Mouse (Mus musculus) heart, adult 2 months (tissue): ENCODE data around the gene Ppme1. TPM values are rescaled to one million over a fixed set of nuclear protein-coding genes. Genes with fewer than 3 reads are reported as not detected.

Source experiments
- DNase-seq, 2 experiments: peaks; one replicate each; pipeline ENCODE4 v3.0.0; 2021
- H3K27ac ChIP-seq: fragments of 200-600 bp; 2 replicates; pipeline ENCODE4 v1.8.1; 2022
- H3K27me3 ChIP-seq: fragments of 200-500 bp; 2 replicates; pipeline ENCODE4 v1.6.1; 2012; ENCODE audit warnings: mild to moderate bottlenecking, low read length, inconsistent platforms, mixed read lengths; ENCODE audit not compliant: control insufficient read depth, insufficient read depth
- H3K36me3 ChIP-seq: fragments of 200-500 bp; 2 replicates; pipeline ENCODE4 v1.6.1; 2012; ENCODE audit warnings: low read length, inconsistent platforms; ENCODE audit not compliant: control insufficient read depth, insufficient read depth
- H3K4me1 ChIP-seq: fragments of 200-500 bp; 2 replicates; pipeline ENCODE4 v1.6.1; 2011; ENCODE audit warnings: low read length; ENCODE audit not compliant: control insufficient read depth, insufficient read depth
- H3K4me3 ChIP-seq: fragments of 200-600 bp; 2 replicates; pipeline ENCODE4 v1.8.1; 2022
- H3K79me2 ChIP-seq: fragments of 200-500 bp; replicated peaks from 2 replicates; pipeline ENCODE4 v1.6.1; 2012; ENCODE audit warnings: mild to moderate bottlenecking, inconsistent platforms, low read length, moderate library complexity, mixed read lengths; ENCODE audit not compliant: control insufficient read depth, insufficient read depth
- H3K9ac ChIP-seq: fragments of 200-500 bp; 2 replicates; pipeline ENCODE4 v1.6.1; 2012; ENCODE audit warnings: low read depth, mild to moderate bottlenecking, control low read depth, inconsistent platforms, low read length, mixed read lengths
- CTCF ChIP-seq: fragments of 200-600 bp; IDR thresholded peaks from 2 replicates; pipeline ENCODE4 v1.8.1; 2022; ENCODE audit warnings: antibody characterized with exemption, mild to moderate bottlenecking, moderate library complexity
- EP300 ChIP-seq: fragments of 200-500 bp; IDR thresholded peaks from 2 replicates; pipeline ENCODE4 v1.6.1; 2011; ENCODE audit warnings: low read depth, low read length, control low read depth; ENCODE audit not compliant: insufficient read depth
- POLR2A ChIP-seq: fragments of 200-500 bp; IDR thresholded peaks from 2 replicates; pipeline ENCODE4 v1.6.1; 2011; ENCODE audit warnings: mild to moderate bottlenecking, low read depth, low read length, control low read depth; ENCODE audit not compliant: insufficient read depth
- WGBS: fragments of 180-500 bp; shearing (Covaris S2); methylation state at CpG from one replicate; pipeline ENCODE4 v1.1.7; 2018; 5-methylcytosine and 5-hydroxymethylcytosine counted together
- intact Hi-C: fragments of 180-260 bp; cut with DNase I; formaldehyde crosslinking; loops from one replicate; pipeline ENCODE4 v1.15.1; 2025
- polyA plus RNA-seq: library from polyadenylated mRNA; depleted of rRNA; stranded (reverse); fragments of >200 nt; gene quantifications from 2 replicates; pipeline ENCODE4 v1.2.3, GENCODE M21; 2012
- total RNA-seq, 2 experiments: library from RNA; stranded (reverse); gene quantifications; 2 replicates each; pipeline ENCODE4 v1.2.3; 2021

The Ppme1 gene
- total and polyA plus RNA-seq, 3 experiments = 32.5 to 80.7 (median 35.8) TPM

GRCm38 (mm10) chr7:100295745-100296144, 76.4 kb downstream of the Ppme1 start:
- H3K4me1 ChIP-seq = peaks cover 2% of the 10 kb centered on the region
- 98% methylated on average over 2 of the region's 2 CpGs for WGBS
- H3K79me2 ChIP-seq = no peaks in the 10 kb centered on the region
- H3K4me3 ChIP-seq = no peak overlapping the region
- no peak overlapping the region for H3K9ac ChIP-seq
- H3K27me3 ChIP-seq = no peaks in the 10 kb centered on the region
- no peak for DNase-seq
- no peak overlapping the region for H3K27ac ChIP-seq
- intact Hi-C loops = no loop called here
- TF ChIP-seq EP300 = no peak
- TF ChIP-seq POLR2A = no peak
- TF ChIP-seq CTCF = no peak
- H3K36me3 ChIP-seq = no peaks in the 10 kb centered on the region

GRCm38 (mm10) chr7:100293546-100293945, 78.6 kb downstream of the Ppme1 start:
- H3K4me3 ChIP-seq = no peak overlapping the region
- no peak overlapping the region for H3K27ac ChIP-seq
- no peaks in the 10 kb centered on the region for H3K79me2 ChIP-seq
- TF ChIP-seq EP300 (no peak), POLR2A (no peak), CTCF (no peak)
- intact Hi-C loops = no loop called here
- no peaks in the 10 kb centered on the region for H3K27me3 ChIP-seq
- H3K9ac ChIP-seq = no peak overlapping the region
- H3K36me3 ChIP-seq = no peaks in the 10 kb centered on the region
- DNase-seq = no peak
- WGBS = 76% methylated on average over 8 of the region's 8 CpGs
- H3K4me1 ChIP-seq = peaks cover 2% of the 10 kb centered on the region

GRCm38 (mm10) chr7:100288622-100289021, 83.5 kb downstream of the Ppme1 start:
- intact Hi-C loops = no loop called here
- no peak overlapping the region for H3K4me3 ChIP-seq
- no peaks in the 10 kb centered on the region for H3K79me2 ChIP-seq
- H3K36me3 ChIP-seq = no peaks in the 10 kb centered on the region
- DNase-seq = peak in 1 of 2 experiments; percentile 11
- 42% methylated on average over 11 of the region's 11 CpGs for WGBS
- H3K27ac ChIP-seq = no peak overlapping the region
- H3K9ac ChIP-seq = no peak overlapping the region
- no peak for TF ChIP-seq POLR2A
- TF ChIP-seq CTCF = no peak
- TF ChIP-seq EP300 = no peak
- H3K4me1 ChIP-seq = no peaks in the 10 kb centered on the region
- peaks cover 3% of the 10 kb centered on the region; the same call in 1 of the 2 replicates for H3K27me3 ChIP-seq

- TF ChIP-seq EP300 (no peak), CTCF (no peak), POLR2A (no peak)
- 22% methylated on average over 7 of the region's 7 CpGs for WGBS
- intact Hi-C loops = no loop called here
- Histone ChIP-seq H3K4me3 (0 out of 2 replicates have a peak overlapping the region, but pooled peaks have one; percentile 3), H3K27ac (no peak overlapping the region), H3K27me3 (peaks cover 3% of the 10 kb centered on the region; the same call in 1 of the 2 replicates), H3K4me1 (no peaks in the 10 kb centered on the region), H3K9ac (no peak overlapping the region), H3K36me3 (no peaks in the 10 kb centered on the region), H3K79me2 (no peaks in the 10 kb centered on the region)
- peak; percentile 39 for DNase-seq
Observed at GRCm38 (mm10) chr7:100287748-100288578, 84.1 kb downstream of the Ppme1 start.

- H3K4me3 ChIP-seq = peak within 1 kb of the TSS; percentile 20; the same call in 1 of the 2 replicates
- H3K27me3 ChIP-seq = peaks cover 3% of the 10 kb centered on the region; the same call in 1 of the 2 replicates
- intact Hi-C loops = no loop called here
- no peak within 1 kb of the TSS for H3K27ac ChIP-seq
- no peaks in the 10 kb centered on the region for H3K36me3 ChIP-seq
- no peak for TF ChIP-seq CTCF
- no peak for TF ChIP-seq EP300
- no peak for TF ChIP-seq POLR2A
- WGBS = under 1% methylated on average over 46 of the region's 53 CpGs
- 0 out of 2 replicates have a peak within 1 kb of the TSS, but pooled peaks have one; percentile 2 for H3K9ac ChIP-seq
- DNase-seq = no peak
- H3K4me1 ChIP-seq = no peaks in the 10 kb centered on the region
- H3K79me2 ChIP-seq = no peaks in the 10 kb centered on the region
Observed at GRCm38 (mm10) chr7:100285383-100285782, 86.7 kb downstream of the Ppme1 start, which contains the start of gene P4ha3. Gene P4ha3, plus strand, starts transcription at chr7:100285520.

- Histone ChIP-seq H3K27ac (no peak overlapping the region), H3K36me3 (no peaks in the 10 kb centered on the region), H3K27me3 (peaks cover 3% of the 10 kb centered on the region; the same call in 1 of the 2 replicates), H3K79me2 (no peaks in the 10 kb centered on the region), H3K4me3 (no peak overlapping the region), H3K4me1 (no peaks in the 10 kb centered on the region), H3K9ac (no peak overlapping the region)
- TF ChIP-seq POLR2A (no peak), CTCF (no peak), EP300 (no peak)
- intact Hi-C loops = no loop called here
- 68% methylated on average over 3 of the region's 3 CpGs for WGBS
- no peak for DNase-seq
Observed at GRCm38 (mm10) chr7:100283298-100283697, 88.8 kb downstream of the Ppme1 start.
